ENCODE assay signal across 26 mouse cellular contexts in the genomic region with DNA sequence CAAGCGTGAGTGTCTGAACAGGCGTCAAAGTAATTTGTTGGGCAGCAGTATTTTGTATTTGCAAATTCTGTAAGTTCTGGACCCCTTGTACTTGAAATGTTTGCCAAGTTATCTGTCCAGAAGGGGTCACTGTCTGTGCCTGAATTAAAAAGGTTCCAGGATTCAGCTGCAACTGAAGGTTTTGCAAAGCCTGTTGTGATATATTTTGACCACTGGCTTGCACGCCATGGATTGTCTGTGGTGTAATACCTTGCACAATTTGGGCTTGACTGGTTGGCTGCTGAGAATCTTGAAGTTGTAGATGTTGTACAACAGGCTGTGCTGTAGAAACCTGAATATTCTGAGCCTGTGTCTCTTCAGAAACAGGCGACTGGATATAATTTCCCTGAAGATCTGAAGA. TPM values are rescaled to one million over a fixed set of nuclear protein-coding genes. Genes with fewer than 3 reads are reported as not detected.
DNase-seq lines count a peak whose midpoint lies in the region; ATAC-seq and TF ChIP-seq lines count a peak whose summit lies in the region.
"Had no signal": no experiment of that assay in that cellular context is flagged by ENCODE, and none has a peak within 500 bp of the region (broad histone marks: within the 10 kb centered on the region; RNA-seq: fewer than 3 reads in every experiment).

No protein-coding gene starts in this region.

- peaks cover 55% of the 10 kb centered on the region for H3K36me3 ChIP-seq in heart, adult 2 months (ENCODE audit: control insufficient read depth, insufficient read depth, low read length)
- H3K36me3 ChIP-seq in stomach, postnatal 0 days (ENCODE audit: control insufficient read depth, insufficient read depth, low read length): peaks cover 9% of the 10 kb centered on the region

- TF ChIP-seq POLR2A in heart, adult 2 months (IDR thresholded peaks at IDR 0.05; ENCODE audit: insufficient read depth, low read depth, low read length): no peak
- TF ChIP-seq POLR2A in lung, adult 2 months (IDR thresholded peaks at IDR 0.05; ENCODE audit: borderline replicate concordance, extremely low read depth, low read depth, low read length): no peak

- peak; percentile 98 for ATAC-seq in granulocyte monocyte progenitor cell, adult 5-6 weeks (replicated peaks; ENCODE audit: poor library complexity, severe bottlenecking)
- no peak for ATAC-seq in stomach, postnatal 0 days (ENCODE audit: low FRiP score, low TSS enrichment)

- no peak overlapping the region for H3K4me2 ChIP-seq in stomach, postnatal 0 days (replicated peaks; ENCODE audit: low read depth)
- H3K4me2 ChIP-seq: embryonic facial prominence, embryonic 12.5 days; hindbrain, embryonic 12.5 days had no signal

- no peak for DNase-seq in heart, adult 2 months
- DNase-seq in heart, postnatal 10 days: no peak
- DNase-seq in lung, postnatal 36 days: peak; percentile 40
- no peak for DNase-seq in lung, adult 2 months
- no peak for DNase-seq in stomach, postnatal 0 days (ENCODE audit: low spot score)
- no peak for DNase-seq in gastrocnemius, postnatal 36 days
- DNase-seq in left cerebral cortex, adult 8-10 months (ENCODE audit: low spot score in 2 of 2): no peak
- DNase-seq: cerebellum, postnatal 25 days; kidney, adult 18-20 months; kidney, postnatal 36 days; left cerebral cortex, postnatal 4 days had no signal

- no peaks in the 10 kb centered on the region for H3K27me3 ChIP-seq in heart, adult 2 months (ENCODE audit: control insufficient read depth, insufficient read depth, low read length)
- no peaks in the 10 kb centered on the region for H3K27me3 ChIP-seq in stomach, postnatal 0 days (ENCODE audit: control insufficient read depth, insufficient read depth, low read length)
- H3K27me3 ChIP-seq: embryonic facial prominence, embryonic 12.5 days; hindbrain, embryonic 12.5 days had no signal

- no peak for TF ChIP-seq EP300 in heart, adult 2 months (IDR thresholded peaks at IDR 0.05; ENCODE audit: insufficient read depth, low read depth, low read length)
- no peak for TF ChIP-seq EP300 in stomach, postnatal 0 days (optimal IDR thresholded peaks at IDR 0.05)

- H3K9me3 ChIP-seq in stomach, postnatal 0 days (ENCODE audit: control insufficient read depth, low read length): no peaks in the 10 kb centered on the region
- H3K9me3 ChIP-seq: embryonic facial prominence, embryonic 12.5 days; hindbrain, embryonic 12.5 days had no signal

- TF ChIP-seq CTCF in heart, adult 2 months (IDR thresholded peaks at IDR 0.05): peak; percentile 12; the same call in 1 of the 2 replicates
- no peak for TF ChIP-seq CTCF in lung, adult 2 months (IDR thresholded peaks at IDR 0.05; ENCODE audit: insufficient read depth, low read length)
- TF ChIP-seq CTCF in stomach, postnatal 0 days (IDR thresholded peaks at IDR 0.05; ENCODE audit: low read depth): peak; percentile 39

- no peak overlapping the region for H3K9ac ChIP-seq in heart, adult 2 months (ENCODE audit: low read depth, low read length)
- H3K9ac ChIP-seq in stomach, postnatal 0 days (ENCODE audit: low read length): no peak overlapping the region
- H3K9ac ChIP-seq: embryonic facial prominence, embryonic 12.5 days; hindbrain, embryonic 12.5 days had no signal

- intact Hi-C loops in heart, adult 2 months (cut with DNase I): loop anchor here (10.0 kb wide), 1 partner anchor 304 kb away; a partner anchor contains a TSS
- intact Hi-C loops in heart, postnatal 10 days (cut with DNase I): loop anchor here (5.0 kb wide), 1 partner anchor 33 kb away; no protein-coding TSS in a partner anchor
- intact Hi-C loops in gastrocnemius, postnatal 36 days (cut with DNase I): no loop called here

- no peak overlapping the region for H3K4me3 ChIP-seq in heart, adult 2 months
- no peak overlapping the region for H3K4me3 ChIP-seq in lung, adult 2 months (replicated peaks; ENCODE audit: extremely low read depth, low read depth, low read length)
- no peak overlapping the region for H3K4me3 ChIP-seq in stomach, postnatal 0 days (ENCODE audit: low read depth, low read length)
- H3K4me3 ChIP-seq: embryonic facial prominence, embryonic 12.5 days; hindbrain, embryonic 12.5 days had no signal

- 78% methylated on average over 4 of the region's 4 CpGs for WGBS in heart, adult 2 months
- WGBS in lung, adult 2 months: 74% methylated on average over 4 of the region's 4 CpGs
- 91% methylated on average over 4 of the region's 4 CpGs for WGBS in stomach, postnatal 0 days

- H3K4me1 ChIP-seq in heart, adult 2 months (ENCODE audit: control insufficient read depth, insufficient read depth, low read length): peaks cover 3% of the 10 kb centered on the region
- peaks cover 4% of the 10 kb centered on the region for H3K4me1 ChIP-seq in lung, adult 2 months (ENCODE audit: control insufficient read depth, insufficient read depth, low read length)
- no peaks in the 10 kb centered on the region for H3K4me1 ChIP-seq in stomach, postnatal 0 days (replicated peaks; ENCODE audit: control insufficient read depth, insufficient read depth)
- H3K4me1 ChIP-seq: embryonic facial prominence, embryonic 12.5 days had no signal

- H3K79me2 ChIP-seq in heart, adult 2 months (replicated peaks; ENCODE audit: control insufficient read depth, insufficient read depth, low read length): peaks cover 9% of the 10 kb centered on the region; the same call in 1 of the 2 replicates

- no peak overlapping the region for H3K27ac ChIP-seq in heart, adult 2 months
- H3K27ac ChIP-seq in stomach, postnatal 0 days (replicated peaks): no peak overlapping the region
- H3K27ac ChIP-seq: embryonic facial prominence, embryonic 12.5 days; hindbrain, embryonic 12.5 days had no signal

RNA-seq across cellular contexts. Expression of a gene that starts 9.9 kb away (rescaled TPM):
- 10 to 100 TPM; 29.6 to 33.6 TPM for total RNA-seq in heart, adult 2 months (2021)
- polyA plus RNA-seq in heart, adult 2 months (2012; rRNA removed): 11.1 and 21.8 TPM in 2 replicates
- total RNA-seq in heart, postnatal 10 days (2021): 10 to 100 TPM; 60.3 to 61.8 TPM
- 13.1 and 16.5 TPM in 2 replicates for polyA plus RNA-seq in lung, adult 2 months (2012; rRNA removed)
- total RNA-seq in granulocyte monocyte progenitor cell, adult 5-6 weeks (2014; fragmentation: Nextera tagmentation): 74.7 and 79.6 TPM in 2 replicates
- total RNA-seq in granulocyte monocyte progenitor cell, adult 5-6 weeks (2017): 123 and 136 TPM in 2 replicates
- polyA plus RNA-seq in stomach, postnatal 0 days (2015; fragmentation: Nextera tagmentation; extraction: Ambion mirVana): 24.3 and 25.7 TPM in 2 replicates
- 10 to 100 TPM; 19.7 to 21.1 TPM for total RNA-seq in gastrocnemius, postnatal 36 days (2021)
- 10 to 100 TPM; 58.1 to 71.3 (median 65.5) TPM for total RNA-seq in left cerebral cortex, adult 8-10 months (2022)

RNA-seq across cellular contexts. Expression of a gene that starts 16.2 kb away (rescaled TPM):
- not detected for total RNA-seq in heart, adult 2 months (2021)
- not detected in 2 replicates for polyA plus RNA-seq in heart, adult 2 months (2012; rRNA removed)
- not detected for total RNA-seq in heart, postnatal 10 days (2021)
- not detected in 2 replicates for polyA plus RNA-seq in lung, adult 2 months (2012; rRNA removed)
- total RNA-seq in granulocyte monocyte progenitor cell, adult 5-6 weeks (2014; fragmentation: Nextera tagmentation): not detected in 2 replicates
- total RNA-seq in granulocyte monocyte progenitor cell, adult 5-6 weeks (2017): not detected in 2 replicates
- not detected in 2 replicates for polyA plus RNA-seq in stomach, postnatal 0 days (2015; fragmentation: Nextera tagmentation; extraction: Ambion mirVana)
- not detected for total RNA-seq in gastrocnemius, postnatal 36 days (2021)
- not detected for total RNA-seq in left cerebral cortex, adult 8-10 months (2022)
- total RNA-seq: adrenal gland, postnatal 4 days; layer of hippocampus, postnatal 25 days; left cerebral cortex, postnatal 4 days; MEL had no signal
- polyA plus RNA-seq: C2C12; embryonic facial prominence, embryonic 12.5 days; forebrain, embryonic 11.5 days; gonadal fat pad, adult 2 months; heart, embryonic 14.5 days; hindbrain, embryonic 12.5 days; liver, embryonic 16.5 days; neural tube, embryonic 14.5 days; spleen, adult 2 months; testis, adult 2 months; urinary bladder, adult 2 months had no signal
